Mouse (Mus musculus) kidney, adult 18-20 months (tissue): Measurements from ENCODE around the gene Sult4a1.
"Not testable (repeated sequence)": the region's sequence is repeated elsewhere in the genome, so short reads cannot be mapped to it uniquely, and the experiment has no call there.

Experiments used
- DNase-seq: peaks from one replicate; pipeline ENCODE4 v3.0.0; 2021

Sult4a1 gene

DNA sequence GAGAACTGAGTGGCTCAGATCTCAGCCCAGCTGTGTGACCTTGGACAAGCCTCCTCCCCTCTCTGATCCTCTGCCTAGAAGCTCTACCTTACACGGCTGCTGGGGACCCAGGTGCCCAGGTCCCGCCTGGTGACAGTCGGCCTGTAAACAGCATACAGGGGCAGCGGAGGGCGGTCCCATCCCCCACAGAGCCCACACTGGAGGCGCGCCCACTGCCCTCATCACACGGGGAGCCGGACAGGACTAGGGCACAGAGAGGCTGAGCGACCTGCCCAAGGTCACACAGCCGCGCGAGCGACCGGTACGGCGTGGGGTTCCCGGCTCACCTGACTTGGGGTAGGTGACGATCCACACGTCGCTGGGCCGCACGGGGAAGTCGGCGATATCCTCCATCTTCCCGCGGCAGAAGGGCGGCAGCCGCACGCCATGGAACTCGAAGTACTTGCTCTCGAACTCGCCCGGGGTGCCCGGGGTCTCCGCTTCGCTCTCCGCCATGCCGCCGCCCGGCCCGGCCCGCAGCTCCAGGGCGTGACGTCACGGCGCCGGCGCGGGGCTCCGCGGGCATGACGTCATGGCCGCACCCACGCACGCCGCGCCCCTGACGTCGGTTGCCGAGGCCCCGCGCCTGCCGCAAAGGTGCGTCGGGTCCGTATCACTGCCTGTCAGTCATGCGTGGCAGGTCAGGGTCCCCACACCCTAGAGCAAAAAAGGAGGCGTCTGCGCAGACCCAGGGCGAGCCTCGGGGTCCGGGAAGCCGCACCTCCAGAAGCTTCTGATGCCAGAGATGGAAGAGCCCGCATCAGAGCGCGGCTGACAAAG, at the start of gene Sult4a1:
Gene Sult4a1, minus strand, starts transcription at position 650 of the 819 bp plus-strand sequence.
- no peak for DNase-seq

DNA sequence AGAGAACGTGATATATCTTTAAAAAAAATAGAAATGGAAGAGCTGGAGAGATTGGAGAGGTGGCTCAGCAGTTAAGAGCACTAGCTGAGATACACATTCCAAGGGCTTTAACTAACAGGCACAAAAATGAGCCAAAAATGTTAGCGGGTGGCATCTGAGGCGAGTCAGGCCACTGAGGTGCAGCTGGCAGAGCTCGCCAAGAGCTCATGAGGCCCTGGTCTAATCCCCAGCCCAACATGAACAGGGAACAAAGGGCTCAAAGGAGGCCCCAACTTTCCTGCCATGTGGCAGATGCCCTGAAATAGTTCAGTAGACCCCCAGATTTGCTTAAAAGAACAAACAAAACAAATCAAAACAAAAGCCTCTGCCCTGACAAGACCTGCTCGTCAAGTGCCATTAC, 35.4 kb upstream of the Sult4a1 start:
- DNase-seq: no peak

DNA sequence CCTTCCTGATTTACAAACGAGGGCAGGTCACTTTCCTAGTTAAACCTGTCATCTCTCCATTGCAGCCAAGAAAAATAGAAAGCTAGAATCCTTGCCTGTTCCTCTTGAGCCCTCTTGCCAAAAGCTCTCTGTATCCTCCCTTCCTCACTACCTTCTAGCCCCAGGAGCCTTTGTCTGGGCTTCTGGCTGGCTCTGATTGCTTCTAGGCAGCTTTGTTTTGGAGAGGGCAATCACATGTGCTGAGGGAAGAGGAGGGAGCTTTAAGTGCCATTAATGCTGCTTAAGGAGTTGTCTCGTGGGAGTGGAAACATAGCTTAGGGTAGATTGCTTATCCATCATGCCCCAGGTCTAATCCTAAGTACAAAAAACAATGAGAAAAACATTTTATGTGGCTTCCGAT, 34.6 kb upstream of the Sult4a1 start:
- no peak for DNase-seq

DNA sequence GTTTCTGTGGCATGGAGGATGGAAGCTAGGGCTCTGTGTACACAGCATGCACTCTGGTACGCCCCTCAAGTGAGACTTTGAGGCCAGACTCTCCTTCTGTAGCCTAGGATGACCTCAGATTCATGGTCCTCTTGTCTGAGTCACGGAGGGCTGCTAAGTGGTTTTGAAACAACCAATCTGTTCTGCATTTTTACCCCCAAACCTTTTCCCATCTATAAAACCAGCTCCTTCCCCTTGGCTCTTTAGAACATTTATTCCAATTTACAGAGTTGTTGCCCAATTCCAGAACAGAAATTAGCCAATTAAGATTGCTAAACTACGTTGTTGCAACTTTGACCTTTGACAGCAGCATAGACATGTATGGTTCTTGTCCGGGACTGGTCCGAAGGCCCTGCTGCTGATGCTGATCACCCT, 34.0 kb upstream of the Sult4a1 start:
- DNase-seq: no peak

DNA sequence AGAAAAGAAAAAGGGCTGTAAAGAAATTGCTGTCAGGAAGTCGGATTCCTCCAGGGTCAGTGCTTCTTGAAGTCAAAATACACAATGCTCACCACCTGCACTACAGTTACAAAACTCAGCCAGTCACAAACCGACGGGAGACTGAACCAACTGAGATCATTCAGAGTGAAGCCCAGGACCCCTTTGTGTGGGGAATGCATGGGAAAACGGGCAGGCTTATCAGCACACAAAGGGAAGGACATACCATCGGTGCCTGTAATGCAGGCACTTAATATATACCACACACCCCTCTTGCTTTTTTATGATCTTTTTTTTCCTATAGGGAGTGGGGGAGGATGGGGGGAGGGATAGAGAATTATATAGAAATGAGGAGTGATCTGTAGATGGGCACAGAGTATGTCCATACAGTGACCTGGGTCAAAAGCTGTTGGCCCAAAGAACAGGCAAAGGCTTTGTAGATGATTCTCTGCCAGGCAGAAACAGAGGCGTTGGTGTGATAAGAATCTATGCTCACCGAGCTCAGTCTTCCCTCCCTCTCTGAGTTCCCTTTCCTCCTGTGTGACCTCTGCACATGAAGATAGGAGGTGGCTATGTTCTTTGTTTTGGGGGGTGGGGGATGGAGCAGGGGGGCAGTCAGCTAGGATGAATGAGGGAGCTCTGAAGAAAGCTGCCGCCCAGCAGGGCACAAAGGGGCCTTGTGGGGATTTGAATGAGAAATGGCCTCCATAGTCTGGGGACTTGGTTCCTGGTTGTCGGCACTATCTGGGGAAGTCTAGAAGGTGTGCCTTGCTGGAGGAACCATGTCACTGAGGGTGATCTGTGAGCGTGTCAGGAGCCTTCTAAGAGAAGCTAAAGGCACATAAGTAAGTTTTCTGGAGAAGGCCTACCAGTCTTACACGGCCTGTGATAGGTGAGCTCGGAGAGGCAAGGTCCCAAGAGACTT, 31.2 kb upstream of the Sult4a1 start:
- no peak for DNase-seq

DNA sequence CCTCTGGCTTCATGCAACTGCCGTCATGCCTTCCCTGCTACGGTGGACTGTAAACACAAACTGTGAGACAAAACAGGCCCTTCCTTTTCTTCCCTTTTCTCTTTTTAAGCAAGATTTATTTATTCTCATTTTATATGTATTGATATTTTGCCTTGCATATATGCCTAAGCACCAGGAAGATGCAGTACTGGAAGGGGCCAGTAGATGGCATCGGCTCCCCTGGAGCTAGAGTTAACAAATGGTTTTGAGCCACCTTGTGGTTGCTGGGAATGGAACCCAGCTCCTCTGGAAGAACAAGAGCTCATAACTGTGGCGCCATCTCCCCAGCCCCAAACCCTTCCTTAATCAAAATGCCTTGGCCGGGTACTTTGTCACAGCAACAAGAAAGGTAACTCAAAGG, 29.9 kb upstream of the Sult4a1 start:
- peak; percentile 26 for DNase-seq

DNA sequence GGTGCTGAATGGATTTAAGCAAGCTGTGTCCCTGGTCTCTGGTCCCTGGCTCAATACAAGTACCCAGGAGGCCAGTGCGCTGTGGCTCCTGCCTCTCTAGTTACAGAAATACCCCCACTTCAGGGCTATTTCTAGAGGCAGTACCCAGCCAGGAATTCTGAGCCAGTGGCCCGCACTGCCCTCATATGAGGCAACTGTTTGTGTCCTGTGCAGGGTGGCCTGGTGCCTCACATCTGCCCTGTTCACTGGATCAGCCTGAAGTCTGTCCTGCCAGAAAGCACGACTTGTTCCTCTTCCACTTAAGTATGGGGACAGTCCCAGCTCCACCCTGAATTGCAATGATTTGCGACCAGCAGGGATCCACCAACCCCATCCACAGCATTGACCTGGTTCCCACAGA, 27.9 kb upstream of the Sult4a1 start:
- no peak for DNase-seq

DNA sequence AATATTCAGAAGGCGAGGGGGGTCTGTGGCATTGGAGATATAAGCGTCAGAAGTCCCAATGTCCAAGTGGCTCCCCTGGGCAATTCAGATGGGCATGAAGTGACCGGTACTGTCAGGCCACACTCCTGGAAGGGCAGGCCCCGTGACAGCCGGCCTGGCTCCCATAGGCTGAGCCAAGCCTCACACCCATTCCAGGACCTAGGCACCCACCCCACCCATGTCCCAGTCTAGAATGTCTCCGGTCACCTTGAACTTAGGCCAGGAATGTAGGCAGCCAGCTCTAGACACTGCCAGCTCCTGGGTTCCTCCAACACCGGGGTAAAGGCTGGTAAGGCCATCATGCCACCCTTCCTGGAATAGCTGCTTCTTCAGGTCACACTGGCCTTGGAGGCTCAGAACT, 26.4 kb upstream of the Sult4a1 start:
- DNase-seq: no peak

DNA sequence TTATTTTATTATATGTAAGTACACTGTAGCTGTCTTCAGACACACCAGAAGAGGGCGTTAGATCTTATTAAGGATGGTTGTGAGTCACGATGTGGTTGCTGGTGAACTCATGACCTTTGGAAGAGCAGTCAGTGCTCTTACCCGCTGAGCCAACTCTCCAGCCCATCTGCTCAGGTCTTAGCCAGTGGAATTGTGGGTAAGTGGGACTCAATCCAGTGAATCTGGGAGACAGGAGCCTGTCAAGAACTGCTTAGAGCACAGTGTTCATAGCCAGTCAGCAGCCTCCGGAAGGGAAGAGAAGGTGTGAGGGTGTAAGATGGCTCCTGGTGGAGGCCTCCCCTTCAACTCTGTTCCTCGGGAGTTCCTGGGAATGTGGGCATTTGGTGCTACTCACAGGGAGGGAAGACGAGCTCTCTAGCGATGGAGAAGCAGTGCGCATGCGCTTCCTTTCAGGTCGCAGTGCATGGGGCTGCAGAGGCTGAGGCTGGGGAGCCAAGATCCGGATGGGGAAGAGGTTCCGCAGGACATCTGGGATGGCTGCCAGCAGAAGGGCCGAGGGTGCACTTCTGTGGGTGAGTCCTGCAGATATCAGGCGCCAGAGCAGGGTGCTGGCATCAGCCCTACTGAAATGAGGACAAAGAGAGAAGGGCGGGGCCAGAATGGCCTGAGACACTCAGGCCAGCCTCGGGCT, 25.7 kb upstream of the Sult4a1 start:
- no peak for DNase-seq

DNA sequence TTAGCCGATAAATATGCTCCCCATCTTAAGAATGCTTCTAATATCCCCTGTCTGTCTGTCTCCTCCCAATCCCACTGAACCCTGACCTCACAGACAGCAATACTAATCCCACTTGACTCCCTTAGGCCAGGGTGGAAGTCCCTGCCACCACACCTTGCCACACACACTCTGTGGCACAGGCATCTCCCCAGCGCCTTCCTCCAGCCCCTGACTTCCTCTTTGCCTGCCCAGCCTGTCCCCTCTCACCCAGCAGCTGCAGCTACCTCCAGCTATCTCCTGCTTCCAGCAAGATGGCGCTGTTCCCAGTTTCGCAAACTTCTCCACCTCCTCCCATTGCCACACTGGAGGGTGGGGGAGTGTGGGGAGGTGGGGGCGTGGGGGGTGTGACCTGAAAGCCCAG, 21.3 kb upstream of the Sult4a1 start:
- DNase-seq: no peak

DNA sequence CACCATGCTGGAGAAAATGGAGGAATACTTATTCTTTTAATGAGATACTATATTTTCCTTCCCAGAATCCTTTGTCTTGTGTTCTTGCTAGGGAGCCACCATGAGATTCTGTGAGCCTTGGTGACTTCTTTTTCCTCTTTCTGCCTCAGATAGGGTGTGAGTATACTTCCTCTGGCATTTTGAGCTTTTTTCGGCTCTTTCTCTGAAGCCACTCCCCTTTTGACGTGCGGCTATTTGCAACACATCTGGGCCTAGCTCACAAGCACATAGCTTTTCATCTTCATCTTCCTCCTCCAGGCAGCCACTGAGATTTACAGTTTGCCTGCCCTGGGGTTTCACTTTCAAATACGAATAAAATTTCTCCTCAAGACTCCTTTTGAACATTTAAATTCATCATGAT, 20.9 kb upstream of the Sult4a1 start:
- no peak for DNase-seq

DNA sequence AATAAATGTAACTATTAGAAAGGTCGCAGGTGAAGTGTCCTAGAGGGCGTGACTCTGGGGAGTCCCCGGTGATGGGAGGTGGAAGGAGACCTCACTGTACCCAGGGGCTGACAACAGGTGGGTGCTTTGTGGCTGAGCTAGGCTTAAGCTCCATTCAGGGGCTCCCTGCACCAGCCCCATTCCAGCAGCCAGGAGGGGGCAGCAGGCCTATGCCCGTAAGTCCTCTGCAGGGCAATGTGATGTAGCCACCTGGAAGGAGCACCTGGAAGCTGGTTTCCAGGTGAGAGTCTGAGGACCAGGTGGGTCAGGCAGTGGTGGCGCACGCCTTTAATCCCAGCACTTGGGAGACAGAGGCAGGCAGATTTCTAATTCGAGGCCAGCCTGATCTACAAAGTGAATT, 18.5 kb upstream of the Sult4a1 start:
- DNase-seq: no peak

DNA sequence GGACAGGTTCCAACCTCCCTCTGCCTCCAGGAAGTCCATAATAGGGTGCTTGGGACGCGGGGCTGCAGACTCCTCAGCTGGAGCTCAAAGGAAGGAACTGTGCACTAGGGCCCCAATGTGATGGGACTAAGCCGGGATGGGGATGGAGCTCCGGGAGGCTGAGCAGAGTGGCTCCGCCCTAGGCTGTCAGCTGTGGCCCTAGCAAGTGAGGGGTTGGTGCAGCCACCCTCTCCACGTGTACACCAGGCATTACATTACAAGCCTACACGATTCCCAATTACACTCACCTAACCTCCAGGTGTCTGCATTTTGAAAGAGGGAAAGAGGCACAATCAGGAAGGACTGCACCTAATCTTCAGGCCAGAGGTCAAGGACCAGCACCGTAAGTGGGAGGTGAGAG, 17.5 kb upstream of the Sult4a1 start, which contains the start of gene Pnpla5:
Gene Pnpla5, minus strand, starts transcription at position 101 of the 400 bp plus-strand sequence.
- no peak for DNase-seq

DNA sequence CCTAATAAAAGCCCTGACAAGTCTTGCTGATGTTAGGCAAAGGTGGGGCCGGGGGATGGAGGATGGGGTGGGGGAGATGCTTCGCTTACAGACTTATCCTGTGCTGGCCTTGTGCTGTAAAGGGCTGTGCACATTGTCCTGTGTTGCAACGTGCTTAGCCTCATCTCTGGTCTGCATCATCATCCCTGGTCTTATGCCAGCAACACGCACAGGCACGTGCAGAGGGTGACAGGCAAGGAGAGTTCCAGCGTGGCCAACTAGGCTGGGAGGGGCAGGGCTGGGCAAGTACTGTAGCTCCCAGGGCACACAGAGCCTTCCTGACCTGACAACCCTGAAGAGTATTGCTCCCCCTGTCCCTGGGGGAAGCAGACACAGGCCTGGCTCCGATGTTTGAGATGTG, 15.5 kb upstream of the Sult4a1 start:
- DNase-seq: no peak

DNA sequence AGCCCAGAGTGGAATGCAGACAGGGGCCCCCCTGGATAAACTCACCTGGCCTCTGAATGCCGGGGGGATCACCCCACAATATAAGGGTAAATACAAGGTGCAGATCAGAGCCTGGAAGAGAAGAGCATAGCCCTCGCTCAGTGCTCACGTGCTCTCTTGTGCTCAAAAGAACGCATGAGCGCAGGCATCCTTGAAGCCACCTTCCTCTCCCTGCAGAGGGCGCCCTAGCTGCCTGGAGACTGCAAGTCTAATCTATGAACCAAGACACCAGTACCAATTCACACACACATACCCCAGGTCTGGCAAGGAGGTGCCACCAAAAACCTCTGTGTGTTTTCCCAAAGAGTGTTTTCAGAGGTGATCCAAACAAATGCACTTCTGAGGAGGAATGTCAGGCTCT, 15.1 kb upstream of the Sult4a1 start:
- no peak for DNase-seq

DNA sequence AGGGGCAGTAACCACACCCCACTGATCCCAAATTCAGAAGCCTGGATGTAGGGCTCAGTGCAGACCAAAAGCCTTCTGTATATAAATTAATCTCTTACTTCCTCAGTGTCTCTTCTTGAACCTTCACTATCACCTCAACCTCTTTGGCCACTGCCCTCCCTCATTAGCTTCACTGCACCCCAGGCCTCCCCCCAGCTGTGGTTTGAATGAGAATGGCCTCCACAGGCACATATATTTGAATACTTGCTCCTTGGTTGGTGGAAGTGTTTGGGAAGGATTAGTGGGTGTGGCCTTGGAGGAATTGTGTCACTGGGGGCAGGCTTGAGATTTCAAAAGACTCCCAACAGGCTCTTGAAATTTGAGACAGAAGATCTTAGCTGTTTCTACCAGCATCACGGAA, 10.9 kb upstream of the Sult4a1 start:
- no peak for DNase-seq

DNA sequence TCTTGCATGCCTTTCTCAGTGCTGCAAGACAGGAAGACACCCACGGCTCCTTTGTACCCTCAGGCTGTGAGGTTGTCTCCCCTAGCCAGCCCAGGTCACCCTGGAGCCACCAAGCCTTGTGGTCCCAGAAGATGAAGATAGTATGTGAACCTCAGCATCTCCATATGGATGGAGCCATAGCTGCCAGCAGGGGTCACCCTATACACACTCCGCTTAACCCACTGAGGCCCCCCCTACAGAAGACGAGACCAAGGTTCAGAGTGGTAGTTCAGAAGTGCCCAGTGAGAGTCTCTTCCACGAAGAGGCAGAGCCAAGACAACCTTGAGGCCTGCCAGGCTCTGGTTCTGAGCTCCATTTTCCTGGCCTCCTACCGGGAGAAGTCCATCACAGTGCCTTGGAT, 10.2 kb upstream of the Sult4a1 start:
- no peak for DNase-seq

DNA sequence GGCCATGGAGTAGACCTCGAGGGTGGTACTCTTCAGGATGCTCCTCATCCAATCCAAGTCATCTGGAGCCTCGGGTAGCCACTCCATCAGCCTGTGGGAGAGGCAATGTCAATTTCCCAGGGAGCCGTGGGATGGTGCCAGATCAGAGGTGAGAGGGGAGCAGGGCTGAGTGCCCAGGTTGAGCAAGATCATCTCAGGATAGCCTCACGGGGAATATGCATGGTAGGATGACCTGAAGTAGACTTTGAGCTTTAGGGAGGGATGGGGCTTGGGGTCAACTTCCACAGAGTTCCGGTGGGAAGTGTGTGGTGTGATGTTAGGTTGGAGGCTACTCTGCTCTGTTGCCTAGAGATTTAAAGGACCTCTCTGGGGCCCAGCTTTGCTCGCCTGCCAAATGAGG, 8.3 kb upstream of the Sult4a1 start:
- DNase-seq: no peak

DNA sequence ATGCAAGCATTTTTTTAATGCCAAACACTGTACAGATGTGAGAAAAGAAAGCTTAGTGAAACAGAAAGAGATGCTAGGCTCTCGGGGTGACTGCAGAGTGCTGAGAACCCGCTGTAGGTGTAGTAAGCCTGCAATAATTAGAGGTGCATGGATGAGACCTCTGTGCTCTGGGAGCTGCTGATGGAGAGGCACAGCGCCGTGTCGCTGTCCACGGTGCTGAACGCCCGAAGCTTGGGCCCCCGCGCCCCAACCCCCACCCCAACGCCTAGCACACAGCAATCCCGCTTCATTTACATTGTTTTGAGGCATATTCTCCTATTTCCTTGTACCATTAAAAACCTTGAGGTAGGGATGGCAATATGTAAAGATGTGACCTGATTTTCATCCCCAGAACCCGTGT, 3.3 kb upstream of the Sult4a1 start:
- no peak for DNase-seq

DNA sequence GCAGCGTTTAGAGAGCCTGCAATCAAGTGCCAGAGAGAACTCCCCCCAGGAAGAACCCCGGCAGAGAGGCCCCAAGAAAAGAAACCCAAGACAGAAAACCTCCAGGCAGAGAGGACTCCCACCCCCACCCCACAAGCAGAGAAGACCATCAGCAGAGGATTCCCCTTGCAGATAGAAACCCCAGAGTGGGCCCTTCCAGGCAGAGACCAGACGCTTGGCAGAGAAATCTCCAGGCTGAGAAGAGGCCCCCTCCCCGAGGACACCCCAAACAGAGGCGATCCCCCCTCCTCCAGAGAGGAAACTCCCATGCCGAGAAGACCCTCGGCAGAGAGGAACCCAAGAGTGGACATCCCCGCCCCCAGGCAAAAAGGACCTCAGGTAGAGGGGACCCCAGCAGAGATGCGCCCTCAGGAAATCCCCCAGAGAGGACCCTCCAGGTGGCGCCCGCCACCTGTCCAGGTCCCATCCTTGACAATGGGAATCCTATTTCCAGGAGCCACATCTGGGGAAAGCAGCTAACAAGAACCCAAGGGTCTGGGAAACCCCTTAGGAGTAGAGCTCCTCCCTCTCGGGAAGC, 458 bp upstream of the Sult4a1 start:
- no peak for DNase-seq

DNA sequence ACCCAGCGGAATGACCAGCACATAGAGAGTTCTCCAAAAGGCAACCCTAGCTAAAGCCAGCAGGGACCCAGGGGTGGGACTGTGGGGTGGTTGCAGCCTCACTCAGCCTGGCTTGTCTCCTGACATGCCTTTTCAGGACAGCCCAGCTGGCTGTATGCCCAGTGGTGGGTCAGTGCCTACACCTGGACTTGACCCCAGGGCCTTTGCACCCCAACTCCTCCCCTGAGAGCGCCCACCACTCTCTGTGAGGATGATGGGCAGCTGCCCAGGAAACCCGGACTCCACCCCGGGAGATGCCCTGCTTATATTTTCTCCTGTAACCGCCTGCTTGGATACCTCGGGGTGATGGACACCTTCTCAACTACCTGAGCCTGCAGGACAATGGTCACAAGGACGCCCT, 928 bp downstream of the Sult4a1 start:
- no peak for DNase-seq

DNA sequence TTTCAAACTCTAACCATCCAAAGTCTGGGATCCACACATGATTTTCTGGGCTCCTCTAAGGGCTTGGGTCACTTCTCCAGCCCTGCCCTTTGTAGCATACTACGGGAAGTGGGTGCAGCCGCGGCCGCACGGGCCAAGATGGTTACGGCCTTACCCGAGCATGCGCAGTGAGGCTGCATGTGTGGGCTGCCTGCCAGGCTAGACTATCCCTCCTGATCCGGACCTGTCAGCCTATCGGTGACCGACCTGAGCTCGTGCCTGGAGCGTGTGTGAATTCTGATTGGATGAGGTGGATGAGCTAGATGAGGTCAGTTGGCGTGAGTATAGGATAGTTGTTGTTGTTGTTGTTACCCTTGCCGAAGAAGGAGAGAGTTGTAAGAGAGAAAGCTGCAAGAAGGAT, 8.0 kb downstream of the Sult4a1 start:
- DNase-seq: not testable (repeated sequence)

DNA sequence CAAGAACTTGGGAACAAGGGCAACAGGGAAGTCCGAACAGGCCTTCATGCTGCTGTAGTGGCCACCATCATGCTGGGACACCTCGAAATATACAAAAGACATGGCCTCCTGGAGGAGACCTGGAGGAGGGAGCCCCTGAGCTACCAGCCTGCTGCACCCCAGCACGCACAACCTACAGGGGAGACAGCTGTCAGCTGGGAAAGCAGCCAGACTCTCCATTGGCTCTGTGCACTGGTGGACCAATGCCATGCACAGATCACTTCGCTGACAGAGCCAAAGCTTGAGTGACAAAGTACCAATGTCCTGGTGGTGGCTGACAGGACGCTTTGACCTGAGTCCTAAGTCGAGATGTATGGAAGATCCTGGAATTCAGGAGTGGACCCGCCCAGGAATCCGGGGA, 9.5 kb downstream of the Sult4a1 start:
- DNase-seq: no peak
